Mouse (Mus musculus): ENCODE results near the gene Pdss2. TPM values are rescaled to one million over a fixed set of nuclear protein-coding genes. Genes with fewer than 3 reads are reported as not detected.

Pdss2 gene
- polyA plus RNA-seq, 2 experiments = 4.4 to 4.7 TPM

DNA sequence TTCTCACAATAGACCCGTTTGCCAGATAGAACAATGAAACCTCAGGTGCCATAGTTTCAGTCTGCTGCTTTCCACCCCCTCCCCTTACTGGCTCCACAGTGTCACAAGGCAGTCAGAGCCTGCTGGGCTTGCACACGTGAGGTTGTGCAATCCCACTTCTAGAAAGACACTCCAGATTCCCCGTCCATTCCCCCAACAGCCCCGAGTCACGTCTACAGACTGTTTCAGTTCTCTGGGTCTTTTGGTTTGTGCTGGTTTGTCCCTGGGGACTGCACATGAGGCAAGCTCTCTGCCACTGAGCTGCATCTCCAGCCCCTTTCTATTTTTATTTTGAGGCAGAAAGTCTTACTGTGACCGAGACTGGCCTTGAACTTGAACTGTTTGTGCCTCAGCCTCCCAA, 196.1 kb downstream of the Pdss2 start:
- WGBS (ENCODE audit: insufficient replicate concordance) = 55% methylated on average over 6 of the region's 6 CpGs

GRCm38 (mm10) chr10:43420660-43421413, 199.6 kb downstream of the Pdss2 start:
- Histone ChIP-seq H3K4me3 (ENCODE audit: insufficient read depth in 1 of 2, low read depth in 2 of 2, low read length in 2 of 2) (no peak overlapping the region), H3K4me1 (replicated peaks; ENCODE audit: control insufficient read depth in 2 of 2, insufficient read depth in 2 of 2, low read length in 1 of 2) (no peaks in the 10 kb centered on the region), H3K9ac (replicated peaks) (no peak overlapping the region), H3K4me2 (ENCODE audit: low read depth) (no peak overlapping the region), H3K9me3 (ENCODE audit: control insufficient read depth, low read length) (no peaks in the 10 kb centered on the region), H3K36me3 (replicated peaks; ENCODE audit: control insufficient read depth, insufficient read depth, low read depth) (no peaks in the 10 kb centered on the region), H3K27me3 (ENCODE audit: control insufficient read depth, insufficient read depth, low read length) (no peaks in the 10 kb centered on the region), H3K27ac (no peak overlapping the region)
- DNase-seq (ENCODE audit: low read depth in 3 of 3, low spot score in 3 of 3) (no peak), ATAC-seq (ENCODE audit: insufficient read depth) (no peak)
- 71% methylated on average over 22 of the region's 22 CpGs for WGBS (ENCODE audit: insufficient replicate concordance)
- no peak for TF ChIP-seq CTCF (IDR thresholded peaks at IDR 0.05; ENCODE audit: low read depth)
- TF ChIP-seq EP300 (IDR thresholded peaks at IDR 0.05; ENCODE audit: low read depth) = no peak

More for the DNA sequence above, 196.1 kb downstream of the Pdss2 start:
- no peak for ATAC-seq (ENCODE audit: insufficient read depth)
- no peaks in the 10 kb centered on the region for H3K4me1 ChIP-seq (replicated peaks; ENCODE audit: control insufficient read depth in 2 of 2, insufficient read depth in 2 of 2, low read length in 1 of 2)
- no peak overlapping the region for H3K9ac ChIP-seq (replicated peaks)
- no peak overlapping the region for H3K27ac ChIP-seq
- no peak overlapping the region for H3K4me3 ChIP-seq (ENCODE audit: insufficient read depth in 1 of 2, low read depth in 2 of 2, low read length in 2 of 2)
- H3K9me3 ChIP-seq (ENCODE audit: control insufficient read depth, low read length) = no peaks in the 10 kb centered on the region
- H3K36me3 ChIP-seq (replicated peaks; ENCODE audit: control insufficient read depth, insufficient read depth, low read depth) = no peaks in the 10 kb centered on the region
- H3K27me3 ChIP-seq (ENCODE audit: control insufficient read depth, insufficient read depth, low read length) = no peaks in the 10 kb centered on the region
- H3K4me2 ChIP-seq (ENCODE audit: low read depth) = no peak overlapping the region
- no peak for TF ChIP-seq EP300 (IDR thresholded peaks at IDR 0.05; ENCODE audit: low read depth)
- TF ChIP-seq CTCF (IDR thresholded peaks at IDR 0.05; ENCODE audit: low read depth) = no peak
- DNase-seq (ENCODE audit: low read depth in 3 of 3, low spot score in 3 of 3) = no peak

DNA sequence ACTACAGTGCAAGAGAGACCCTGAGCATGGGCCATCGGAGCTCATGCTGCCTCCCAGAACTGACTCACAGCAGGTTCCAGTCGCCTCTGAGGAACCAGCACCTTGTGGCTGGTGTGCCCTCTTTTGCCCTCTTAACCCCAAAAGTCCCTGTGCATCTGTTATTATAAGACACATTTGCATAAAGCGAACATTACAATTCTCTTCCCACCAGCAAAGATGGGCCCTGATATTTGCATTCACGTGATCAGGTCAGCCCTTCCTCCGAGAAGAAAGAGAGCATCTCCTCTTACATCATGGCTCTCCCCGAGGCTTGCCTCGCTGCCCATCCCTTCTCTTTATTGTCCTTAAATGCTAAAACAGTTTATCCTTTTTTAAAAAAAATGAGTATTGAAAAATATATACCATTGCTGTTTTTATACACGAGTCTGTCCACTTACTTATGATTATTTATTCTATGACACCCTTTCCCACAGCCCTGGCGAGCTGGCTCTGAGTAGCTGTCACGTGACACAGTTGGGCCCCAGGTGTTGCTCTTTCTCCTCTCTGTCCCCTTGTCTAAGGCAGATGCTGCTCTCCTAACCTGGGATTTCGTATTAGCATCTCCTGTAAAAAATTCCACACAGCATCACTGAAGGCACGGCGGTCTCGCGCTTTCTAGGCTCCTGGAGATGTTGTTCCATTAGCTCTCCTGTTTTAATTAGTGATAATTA, 200.9 kb downstream of the Pdss2 start:
- no peak for TF ChIP-seq CTCF (IDR thresholded peaks at IDR 0.05; ENCODE audit: low read depth)
- TF ChIP-seq EP300 (IDR thresholded peaks at IDR 0.05; ENCODE audit: low read depth) = no peak
- no peak overlapping the region for H3K27ac ChIP-seq
- no peaks in the 10 kb centered on the region for H3K27me3 ChIP-seq (ENCODE audit: control insufficient read depth, insufficient read depth, low read length)
- H3K4me3 ChIP-seq (ENCODE audit: insufficient read depth in 1 of 2, low read depth in 2 of 2, low read length in 2 of 2) = no peak overlapping the region
- H3K9me3 ChIP-seq (ENCODE audit: control insufficient read depth, low read length) = no peaks in the 10 kb centered on the region
- ATAC-seq (ENCODE audit: insufficient read depth) (no peak), DNase-seq (ENCODE audit: low read depth in 3 of 3, low spot score in 3 of 3) (no peak)
- no peak overlapping the region for H3K4me2 ChIP-seq (ENCODE audit: low read depth)
- H3K9ac ChIP-seq (replicated peaks) = no peak overlapping the region
- no peaks in the 10 kb centered on the region for H3K4me1 ChIP-seq (replicated peaks; ENCODE audit: control insufficient read depth in 2 of 2, insufficient read depth in 2 of 2, low read length in 1 of 2)
- WGBS (ENCODE audit: insufficient replicate concordance) = 70% methylated on average over 15 of the region's 15 CpGs
- H3K36me3 ChIP-seq (replicated peaks; ENCODE audit: control insufficient read depth, insufficient read depth, low read depth) = no peaks in the 10 kb centered on the region

DNA sequence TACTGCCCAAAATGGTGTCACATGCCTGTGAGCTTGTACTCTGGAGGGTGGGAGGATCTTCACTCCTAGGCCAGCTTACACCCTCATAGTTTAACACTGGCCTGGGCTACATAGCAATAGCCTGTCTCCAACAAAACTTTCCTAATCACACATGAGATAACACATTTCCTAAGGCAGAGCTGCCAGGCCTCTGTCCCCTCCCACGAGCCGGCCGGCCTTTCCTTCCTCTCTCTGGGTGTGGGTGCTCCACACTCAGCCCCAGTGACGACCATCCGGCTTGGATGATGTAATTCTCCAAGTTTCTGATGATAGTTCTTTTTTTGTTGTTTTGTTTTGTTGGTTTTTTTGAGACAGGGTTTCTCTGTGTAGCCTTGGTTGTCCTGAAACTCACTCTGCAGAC, 203.3 kb downstream of the Pdss2 start:
- 25% methylated on average over 5 of the region's 5 CpGs for WGBS (ENCODE audit: insufficient replicate concordance)
- TF ChIP-seq EP300 (IDR thresholded peaks at IDR 0.05; ENCODE audit: low read depth) (no peak), CTCF (IDR thresholded peaks at IDR 0.05; ENCODE audit: low read depth) (no peak)

DNA sequence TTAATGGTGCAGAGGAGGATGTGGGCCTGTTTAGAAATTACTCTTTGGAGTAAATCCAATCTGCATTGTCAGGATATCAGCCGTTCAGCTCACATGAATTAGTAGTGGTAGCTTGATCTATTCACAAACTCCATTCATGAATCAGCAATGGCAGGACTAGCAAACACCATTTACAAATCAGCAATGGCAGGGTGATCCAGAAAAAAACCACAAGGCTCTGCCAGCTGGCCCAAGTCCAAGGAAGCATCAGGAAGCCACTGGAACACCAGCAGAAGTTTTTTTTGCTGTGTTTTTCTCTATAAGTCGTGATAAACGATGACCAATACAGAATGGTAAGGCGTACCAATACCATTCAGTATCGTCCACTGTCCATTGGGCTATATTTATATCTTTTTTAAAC, 209.3 kb downstream of the Pdss2 start:
- Histone ChIP-seq H3K4me2 (ENCODE audit: low read depth) (no peak overlapping the region), H3K36me3 (replicated peaks; ENCODE audit: control insufficient read depth, insufficient read depth, low read depth) (no peaks in the 10 kb centered on the region), H3K9ac (replicated peaks) (no peak overlapping the region), H3K4me3 (ENCODE audit: insufficient read depth in 1 of 2, low read depth in 2 of 2, low read length in 2 of 2) (no peak overlapping the region), H3K27ac (no peak overlapping the region), H3K4me1 (replicated peaks; ENCODE audit: control insufficient read depth in 2 of 2, insufficient read depth in 2 of 2, low read length in 1 of 2) (no peaks in the 10 kb centered on the region), H3K27me3 (ENCODE audit: control insufficient read depth, insufficient read depth, low read length) (no peaks in the 10 kb centered on the region), H3K9me3 (ENCODE audit: control insufficient read depth, low read length) (no peaks in the 10 kb centered on the region)
- no peak for ATAC-seq (ENCODE audit: insufficient read depth)
- no peak for TF ChIP-seq CTCF (IDR thresholded peaks at IDR 0.05; ENCODE audit: low read depth)
- no peak for DNase-seq (ENCODE audit: low read depth in 3 of 3, low spot score in 3 of 3)
- 82% methylated on average over 5 of the region's 5 CpGs for WGBS (ENCODE audit: insufficient replicate concordance)

More for the DNA sequence above, 203.3 kb downstream of the Pdss2 start:
- DNase-seq (ENCODE audit: low read depth in 3 of 3, low spot score in 3 of 3) = peak in 1 of 3 experiments; percentile 16
- H3K27ac ChIP-seq = no peak overlapping the region
- H3K36me3 ChIP-seq (replicated peaks; ENCODE audit: control insufficient read depth, insufficient read depth, low read depth) = no peaks in the 10 kb centered on the region
- no peak overlapping the region for H3K9ac ChIP-seq (replicated peaks)
- ATAC-seq (ENCODE audit: insufficient read depth) = 0 out of 2 replicates have a peak, but pooled peaks have one; percentile 26
- H3K4me1 ChIP-seq (replicated peaks; ENCODE audit: control insufficient read depth in 2 of 2, insufficient read depth in 2 of 2, low read length in 1 of 2) = no peaks in the 10 kb centered on the region
- no peaks in the 10 kb centered on the region for H3K9me3 ChIP-seq (ENCODE audit: control insufficient read depth, low read length)
- no peak overlapping the region for H3K4me3 ChIP-seq (ENCODE audit: insufficient read depth in 1 of 2, low read depth in 2 of 2, low read length in 2 of 2)
- H3K4me2 ChIP-seq (ENCODE audit: low read depth) = no peak overlapping the region
- no peaks in the 10 kb centered on the region for H3K27me3 ChIP-seq (ENCODE audit: control insufficient read depth, insufficient read depth, low read length)

Measured in liver, embryonic 14.5 days (tissue).